Mouse (Mus musculus) myocyte (in vitro differentiated cells): ENCODE measurements around the gene Il27.

Experiments used
- CEBPB ChIP-seq: IDR thresholded peaks from 2 replicates; pipeline ENCODE4 v1.6.1; 2011; ENCODE audit warnings: mild to moderate bottlenecking, moderate library complexity; ENCODE audit not compliant: poor library complexity, insufficient read depth, severe bottlenecking
- POLR2A ChIP-seq: IDR thresholded peaks from one replicate; pipeline ENCODE4 v1.6.1; 2011; ENCODE audit warnings: low read depth, mild to moderate bottlenecking, control low read depth, moderate library complexity; ENCODE audit not compliant: insufficient read length
- POLR2AphosphoS2 ChIP-seq: IDR thresholded peaks from one replicate; pipeline ENCODE4 v1.6.1; 2011; ENCODE audit warnings: low read depth, control low read depth; ENCODE audit not compliant: insufficient read length
- TCF12 ChIP-seq: IDR thresholded peaks from one replicate; pipeline ENCODE4 v1.6.1; 2011; ENCODE audit warnings: mild to moderate bottlenecking, control low read depth; ENCODE audit not compliant: poor library complexity, insufficient read depth, severe bottlenecking

DNA sequence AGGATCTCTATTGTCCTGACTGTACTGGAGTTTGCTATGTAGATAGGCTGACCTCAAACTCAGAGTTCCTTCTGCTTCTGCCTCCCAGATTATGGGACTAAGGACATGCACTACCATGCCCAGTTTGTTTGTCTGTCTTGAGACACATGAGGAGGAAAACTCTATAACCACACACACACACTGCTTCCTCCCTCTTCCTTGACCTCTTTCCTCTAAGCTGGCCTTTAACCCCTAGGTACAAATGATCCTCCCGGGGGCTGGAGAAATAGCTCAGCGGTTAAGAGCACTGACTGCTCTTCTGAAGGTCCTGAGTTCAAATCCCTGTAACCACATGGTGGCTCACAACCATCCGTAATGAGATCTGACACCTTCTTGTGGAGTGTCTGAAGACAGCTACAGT lies 49.6 kb upstream of the Il27 start:
- TF ChIP-seq POLR2AphosphoS2 (no peak), TCF12 (no peak), CEBPB (no peak), POLR2A (no peak)
